Mouse (Mus musculus): ENCODE results near the gene Dmgdh. TPM values are rescaled to one million over a fixed set of nuclear protein-coding genes. Genes with fewer than 3 reads are reported as not detected.
A peak's percentile ranks its signal among the peaks of the same experiment; 100 is the strongest.

Gene Dmgdh
- polyA plus RNA-seq, 1 experiment: 0.72 TPM

- H3K27ac ChIP-seq (ENCODE audit: insufficient read depth, low read length): no peak overlapping the region
- TF ChIP-seq POLR2A (IDR thresholded peaks at IDR 0.05; ENCODE audit: insufficient read depth, low read length): no peak
Measured at GRCm38 (mm10) chr13:93773704-93774315, 99.6 kb downstream of the Dmgdh start.

GRCm38 (mm10) chr13:93782823-93783222, 108.6 kb downstream of the Dmgdh start:
- H3K27ac ChIP-seq (ENCODE audit: insufficient read depth, low read length): no peak overlapping the region
- H3K9me3 ChIP-seq (replicated peaks; ENCODE audit: control insufficient read depth, insufficient read depth, low read length, poor library complexity, severe bottlenecking): no peaks in the 10 kb centered on the region
- H3K9ac ChIP-seq (ENCODE audit: low read depth, poor library complexity, severe bottlenecking): no peak overlapping the region
- H3K36me3 ChIP-seq (ENCODE audit: control insufficient read depth, insufficient read depth, low read length, poor library complexity, severe bottlenecking): no peaks in the 10 kb centered on the region
- H3K4me3 ChIP-seq (ENCODE audit: low read depth, low read length): no peak overlapping the region
- no peaks in the 10 kb centered on the region for H3K4me1 ChIP-seq (ENCODE audit: control insufficient read depth, insufficient read depth, low read length)
- TF ChIP-seq EP300 (IDR thresholded peaks at IDR 0.05; ENCODE audit: insufficient read depth, low read depth, low read length): no peak
- TF ChIP-seq POLR2A (IDR thresholded peaks at IDR 0.05; ENCODE audit: insufficient read depth, low read length): no peak
- TF ChIP-seq CTCF (IDR thresholded peaks at IDR 0.05; ENCODE audit: low read depth, low read length): no peak
- H3K27me3 ChIP-seq (ENCODE audit: control insufficient read depth, insufficient read depth, low read length, poor library complexity, severe bottlenecking): no peaks in the 10 kb centered on the region

More at GRCm38 (mm10) chr13:93773704-93774315, 99.6 kb downstream of the Dmgdh start:
- Histone ChIP-seq H3K9me3 (replicated peaks; ENCODE audit: control insufficient read depth, insufficient read depth, low read length, poor library complexity, severe bottlenecking) (no peaks in the 10 kb centered on the region), H3K9ac (ENCODE audit: low read depth, poor library complexity, severe bottlenecking) (no peak overlapping the region), H3K4me3 (ENCODE audit: low read depth, low read length) (no peak overlapping the region), H3K27me3 (ENCODE audit: control insufficient read depth, insufficient read depth, low read length, poor library complexity, severe bottlenecking) (peaks cover 5% of the 10 kb centered on the region), H3K36me3 (ENCODE audit: control insufficient read depth, insufficient read depth, low read length, poor library complexity, severe bottlenecking) (no peaks in the 10 kb centered on the region), H3K4me1 (ENCODE audit: control insufficient read depth, insufficient read depth, low read length) (no peaks in the 10 kb centered on the region)

- H3K9ac ChIP-seq (ENCODE audit: low read depth, poor library complexity, severe bottlenecking): no peak overlapping the region
- no peaks in the 10 kb centered on the region for H3K9me3 ChIP-seq (replicated peaks; ENCODE audit: control insufficient read depth, insufficient read depth, low read length, poor library complexity, severe bottlenecking)
- no peak overlapping the region for H3K4me3 ChIP-seq (ENCODE audit: low read depth, low read length)
- no peak overlapping the region for H3K27ac ChIP-seq (ENCODE audit: insufficient read depth, low read length)
- TF ChIP-seq CTCF (IDR thresholded peaks at IDR 0.05; ENCODE audit: low read depth, low read length) (peak; percentile 36), EP300 (IDR thresholded peaks at IDR 0.05; ENCODE audit: insufficient read depth, low read depth, low read length) (no peak)
- no peaks in the 10 kb centered on the region for H3K4me1 ChIP-seq (ENCODE audit: control insufficient read depth, insufficient read depth, low read length)
- H3K36me3 ChIP-seq (ENCODE audit: control insufficient read depth, insufficient read depth, low read length, poor library complexity, severe bottlenecking): no peaks in the 10 kb centered on the region
- no peaks in the 10 kb centered on the region for H3K27me3 ChIP-seq (ENCODE audit: control insufficient read depth, insufficient read depth, low read length, poor library complexity, severe bottlenecking)
Measured at GRCm38 (mm10) chr13:93785329-93785728, 111.1 kb downstream of the Dmgdh start.

DNA sequence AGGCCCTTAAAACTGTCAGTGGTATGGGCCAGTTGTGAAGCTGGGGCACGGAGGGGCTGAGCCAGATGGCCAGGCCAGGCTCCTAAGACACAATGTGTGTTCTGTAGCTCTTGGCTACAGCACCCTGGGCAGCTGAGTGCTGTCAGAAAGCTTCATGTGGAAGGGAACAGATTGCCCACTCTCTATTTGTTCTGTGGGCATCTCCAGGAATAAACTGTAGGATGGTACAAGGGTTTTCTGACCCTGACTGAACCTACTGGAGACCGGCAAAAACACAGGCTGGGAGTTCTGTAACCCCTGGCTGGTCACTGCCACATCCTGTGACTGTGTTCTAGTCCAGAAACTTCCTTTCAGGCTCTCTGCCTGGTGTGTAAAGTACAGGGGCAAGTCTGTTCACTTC, 111.8 kb downstream of the Dmgdh start:
- no peaks in the 10 kb centered on the region for H3K4me1 ChIP-seq (ENCODE audit: control insufficient read depth, insufficient read depth, low read length)
- H3K9me3 ChIP-seq (replicated peaks; ENCODE audit: control insufficient read depth, insufficient read depth, low read length, poor library complexity, severe bottlenecking): no peaks in the 10 kb centered on the region
- no peaks in the 10 kb centered on the region for H3K27me3 ChIP-seq (ENCODE audit: control insufficient read depth, insufficient read depth, low read length, poor library complexity, severe bottlenecking)
- TF ChIP-seq CTCF (IDR thresholded peaks at IDR 0.05; ENCODE audit: low read depth, low read length) (no peak), EP300 (IDR thresholded peaks at IDR 0.05; ENCODE audit: insufficient read depth, low read depth, low read length) (no peak), POLR2A (IDR thresholded peaks at IDR 0.05; ENCODE audit: insufficient read depth, low read length) (no peak)
- no peak overlapping the region for H3K9ac ChIP-seq (ENCODE audit: low read depth, poor library complexity, severe bottlenecking)
- H3K4me3 ChIP-seq (ENCODE audit: low read depth, low read length): no peak overlapping the region
- H3K27ac ChIP-seq (ENCODE audit: insufficient read depth, low read length): no peak overlapping the region
- no peaks in the 10 kb centered on the region for H3K36me3 ChIP-seq (ENCODE audit: control insufficient read depth, insufficient read depth, low read length, poor library complexity, severe bottlenecking)

DNA sequence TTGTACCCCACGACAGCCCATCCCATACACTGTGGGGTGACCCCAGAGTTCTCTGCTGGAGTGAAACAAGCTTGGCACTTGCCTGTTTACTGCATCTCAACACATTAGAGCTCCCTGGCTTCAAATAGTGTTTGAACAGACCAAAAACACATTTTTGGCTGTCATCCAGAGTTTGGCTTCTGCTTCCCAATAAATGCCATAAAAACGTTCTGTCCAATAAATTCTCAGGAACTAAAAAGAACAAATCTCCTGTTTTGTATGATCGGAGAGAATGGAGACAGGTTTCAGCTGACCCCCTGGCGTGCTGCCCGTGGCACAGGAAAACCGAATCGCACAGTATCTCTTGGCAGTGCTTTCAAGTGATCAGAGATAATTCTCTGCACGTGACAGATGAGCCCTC, 113.4 kb downstream of the Dmgdh start:
- Histone ChIP-seq H3K4me1 (ENCODE audit: control insufficient read depth, insufficient read depth, low read length) (no peaks in the 10 kb centered on the region), H3K9ac (ENCODE audit: low read depth, poor library complexity, severe bottlenecking) (no peak overlapping the region)
- TF ChIP-seq EP300 (IDR thresholded peaks at IDR 0.05; ENCODE audit: insufficient read depth, low read depth, low read length): no peak
- no peak for TF ChIP-seq POLR2A (IDR thresholded peaks at IDR 0.05; ENCODE audit: insufficient read depth, low read length)
- TF ChIP-seq CTCF (IDR thresholded peaks at IDR 0.05; ENCODE audit: low read depth, low read length): no peak

GRCm38 (mm10) chr13:93792945-93793642, 118.9 kb downstream of the Dmgdh start:
- Histone ChIP-seq H3K4me3 (ENCODE audit: low read depth, low read length) (no peak overlapping the region), H3K27me3 (ENCODE audit: control insufficient read depth, insufficient read depth, low read length, poor library complexity, severe bottlenecking) (no peaks in the 10 kb centered on the region), H3K9ac (ENCODE audit: low read depth, poor library complexity, severe bottlenecking) (no peak overlapping the region), H3K36me3 (ENCODE audit: control insufficient read depth, insufficient read depth, low read length, poor library complexity, severe bottlenecking) (no peaks in the 10 kb centered on the region), H3K9me3 (replicated peaks; ENCODE audit: control insufficient read depth, insufficient read depth, low read length, poor library complexity, severe bottlenecking) (no peaks in the 10 kb centered on the region), H3K4me1 (ENCODE audit: control insufficient read depth, insufficient read depth, low read length) (no peaks in the 10 kb centered on the region), H3K27ac (ENCODE audit: insufficient read depth, low read length) (no peak overlapping the region)
- TF ChIP-seq CTCF (IDR thresholded peaks at IDR 0.05; ENCODE audit: low read depth, low read length): no peak
- no peak for TF ChIP-seq EP300 (IDR thresholded peaks at IDR 0.05; ENCODE audit: insufficient read depth, low read depth, low read length)
- no peak for TF ChIP-seq POLR2A (IDR thresholded peaks at IDR 0.05; ENCODE audit: insufficient read depth, low read length)

More for the DNA sequence above, 113.4 kb downstream of the Dmgdh start:
- Histone ChIP-seq H3K9me3 (replicated peaks; ENCODE audit: control insufficient read depth, insufficient read depth, low read length, poor library complexity, severe bottlenecking) (no peaks in the 10 kb centered on the region), H3K36me3 (ENCODE audit: control insufficient read depth, insufficient read depth, low read length, poor library complexity, severe bottlenecking) (no peaks in the 10 kb centered on the region), H3K27me3 (ENCODE audit: control insufficient read depth, insufficient read depth, low read length, poor library complexity, severe bottlenecking) (no peaks in the 10 kb centered on the region), H3K27ac (ENCODE audit: insufficient read depth, low read length) (no peak overlapping the region), H3K4me3 (ENCODE audit: low read depth, low read length) (no peak overlapping the region)
